Mouse (Mus musculus): ENCODE data around the gene Mblac1.

The Mblac1 gene

DNA sequence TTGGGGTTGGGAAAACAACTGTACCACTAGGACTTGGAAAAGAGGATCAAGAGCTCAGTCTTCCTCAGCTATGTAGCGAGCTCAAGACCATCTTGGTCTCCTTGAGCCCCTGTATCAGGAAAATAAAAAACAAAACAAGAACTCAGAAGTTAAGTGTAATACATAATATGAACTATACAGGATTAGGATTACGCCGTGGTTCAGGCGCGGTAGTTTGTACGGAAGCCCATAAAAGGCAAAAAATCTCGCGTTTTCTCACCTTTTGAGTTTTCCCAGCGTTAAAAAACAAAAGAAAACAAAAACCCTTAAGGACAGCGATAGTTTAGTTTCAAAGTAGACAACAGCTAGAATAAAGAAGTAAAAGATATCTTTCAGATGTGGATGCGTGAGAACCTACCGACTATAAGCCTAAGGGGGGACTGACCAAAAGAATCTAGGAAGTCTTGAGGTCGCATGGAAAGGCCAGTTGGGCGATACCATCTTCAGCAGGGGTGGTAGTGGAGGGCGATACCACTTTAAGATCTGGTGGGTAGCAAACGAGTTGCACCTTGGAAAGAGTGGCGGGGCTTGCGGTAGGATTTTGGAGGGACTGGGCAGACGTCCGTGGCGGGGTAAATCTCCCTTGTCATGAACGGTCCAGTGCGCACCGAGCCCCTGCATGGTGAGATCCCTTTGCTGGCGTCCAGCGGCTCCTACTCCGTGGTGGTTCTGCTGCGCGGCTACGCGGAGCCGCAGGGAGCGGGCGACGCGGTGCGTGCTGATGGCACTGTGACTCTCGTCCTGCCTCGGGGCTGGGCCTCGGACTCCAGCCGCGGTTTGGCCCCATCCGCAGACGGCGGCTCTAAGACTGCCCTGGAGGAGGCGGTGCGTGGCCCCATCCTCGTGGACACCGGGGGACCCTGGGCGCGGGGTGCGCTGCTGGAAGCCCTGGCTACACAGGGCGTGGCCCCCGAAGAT lies at the start of gene Mblac1:
Mblac1 (plus strand) TSS at position 544 of the 957 bp plus-strand sequence.
- peak; percentile 73 to 86 for DNase-seq (ENCODE audit: low spot score in 2 of 2)

DNA sequence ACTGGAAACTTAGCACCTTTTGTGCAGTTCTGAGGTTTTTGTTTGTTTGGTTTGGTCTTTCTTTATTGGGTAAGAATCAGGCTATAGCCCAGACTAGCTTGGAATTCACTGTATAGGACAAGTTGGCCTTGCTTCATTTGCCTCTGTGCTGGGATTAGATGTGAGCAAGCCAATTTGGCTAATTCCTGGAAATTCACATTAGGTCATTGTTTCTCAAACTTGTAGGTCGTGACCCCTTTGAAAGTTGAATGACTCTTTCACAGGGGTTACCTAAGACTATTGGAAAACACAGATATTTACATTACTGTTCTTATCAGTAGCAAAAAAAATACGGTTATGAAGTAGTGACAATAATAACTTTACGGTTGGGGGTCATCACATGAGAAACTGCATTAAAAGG lies 39.7 kb upstream of the Mblac1 start:
- DNase-seq (ENCODE audit: low spot score in 2 of 2), result no peak

DNA sequence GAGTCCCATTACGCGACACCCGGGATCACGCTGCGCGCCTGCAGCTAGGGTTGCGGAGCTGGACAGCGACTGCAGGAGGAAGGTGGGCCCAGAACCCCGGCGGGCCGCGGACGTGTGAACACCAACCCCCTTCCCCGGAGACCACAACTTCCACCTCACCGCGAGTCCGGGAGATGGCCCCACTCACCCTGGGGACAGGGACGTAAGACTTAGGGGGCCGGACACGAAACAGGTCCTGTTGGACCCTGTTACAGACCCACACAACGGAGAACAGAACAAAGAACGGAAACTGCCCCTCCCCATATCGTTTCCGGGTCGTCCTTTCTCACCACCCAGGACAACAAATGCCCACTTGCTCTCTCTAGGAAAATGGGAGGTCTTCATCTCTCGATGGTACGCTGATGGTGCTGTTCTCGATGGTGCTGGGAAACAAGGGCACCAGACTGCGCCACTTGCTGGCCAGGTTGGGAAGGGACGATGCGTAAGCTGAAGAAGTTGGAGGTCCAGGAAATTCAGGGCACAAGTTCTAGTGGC lies 38.6 kb upstream of the Mblac1 start, which contains the start of gene Zfp113:
Zfp113 (minus strand) TSS at position 302 of the 534 bp plus-strand sequence.
- DNase-seq (ENCODE audit: low spot score in 2 of 2), result peak; percentile 56 to 83

DNA sequence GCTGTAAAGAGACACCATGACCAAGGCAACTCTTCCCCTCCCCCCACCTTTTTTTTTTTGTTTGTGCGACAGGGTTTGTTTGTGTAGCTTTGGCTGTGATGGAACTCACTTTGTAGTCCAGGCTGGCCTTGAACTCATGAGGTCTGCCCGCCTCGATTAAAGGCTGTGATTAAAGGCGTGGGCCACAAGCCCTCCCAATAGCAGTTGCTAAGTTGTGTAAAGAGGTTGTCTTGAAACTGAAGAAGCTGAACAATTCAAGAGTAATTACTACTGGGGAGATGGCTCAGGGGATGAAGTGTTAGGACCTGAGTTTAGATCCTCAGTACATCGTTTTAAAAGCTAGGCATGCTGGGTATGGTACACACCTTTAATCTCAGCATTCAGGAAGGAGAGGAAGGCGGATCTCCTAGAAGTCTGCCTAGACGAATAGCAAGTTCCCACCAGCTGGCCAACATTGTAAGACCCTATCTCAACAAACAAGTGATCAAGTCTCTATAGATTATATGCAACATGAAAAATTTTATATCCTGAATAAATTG lies 33.8 kb upstream of the Mblac1 start:
- no peak for DNase-seq (ENCODE audit: low spot score in 2 of 2)

DNA sequence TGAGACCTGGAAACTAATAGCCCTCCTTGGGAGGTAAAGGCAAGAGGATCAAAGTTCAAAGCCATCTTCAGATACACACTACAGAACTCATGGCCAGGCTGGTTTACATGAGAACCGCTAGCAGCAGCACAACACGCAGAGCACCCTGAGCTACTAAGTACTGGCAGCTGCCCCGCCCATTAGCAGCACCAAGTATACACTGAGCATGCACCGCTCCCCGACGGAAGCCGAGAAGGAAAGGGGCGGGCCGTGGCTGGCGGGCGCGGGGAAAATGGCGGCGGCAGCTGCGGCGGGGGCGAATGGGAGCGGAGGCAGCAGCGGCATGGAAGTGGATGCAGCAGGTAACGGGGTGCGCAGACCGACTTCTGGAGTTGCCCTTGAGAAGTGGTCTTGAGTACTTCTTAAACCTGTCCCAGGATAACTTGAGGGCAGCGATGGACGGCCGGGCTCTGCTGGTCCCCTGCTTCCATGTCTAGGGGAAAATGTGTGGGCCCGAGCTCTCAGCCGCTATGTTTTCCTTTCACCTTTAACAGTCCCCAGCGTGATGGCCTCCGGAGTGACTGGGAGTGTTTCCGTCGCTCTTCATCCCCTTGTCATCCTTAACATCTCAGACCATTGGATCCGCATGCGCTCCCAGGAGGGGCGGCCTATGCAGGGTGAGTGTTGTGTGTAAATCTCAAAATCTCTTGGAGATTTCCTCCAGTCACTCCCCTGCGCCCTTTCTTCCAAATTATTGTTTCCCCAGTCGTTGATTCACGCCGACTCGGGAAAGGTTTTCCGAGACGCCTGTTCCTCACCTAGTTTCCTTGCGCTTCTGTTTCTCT lies 33.1 kb upstream of the Mblac1 start, which contains the start of gene Cops6:
Cops6 (plus strand) TSS at position 230 of the 824 bp plus-strand sequence.
- DNase-seq (ENCODE audit: low spot score in 2 of 2), result peak; percentile 88 to 91

DNA sequence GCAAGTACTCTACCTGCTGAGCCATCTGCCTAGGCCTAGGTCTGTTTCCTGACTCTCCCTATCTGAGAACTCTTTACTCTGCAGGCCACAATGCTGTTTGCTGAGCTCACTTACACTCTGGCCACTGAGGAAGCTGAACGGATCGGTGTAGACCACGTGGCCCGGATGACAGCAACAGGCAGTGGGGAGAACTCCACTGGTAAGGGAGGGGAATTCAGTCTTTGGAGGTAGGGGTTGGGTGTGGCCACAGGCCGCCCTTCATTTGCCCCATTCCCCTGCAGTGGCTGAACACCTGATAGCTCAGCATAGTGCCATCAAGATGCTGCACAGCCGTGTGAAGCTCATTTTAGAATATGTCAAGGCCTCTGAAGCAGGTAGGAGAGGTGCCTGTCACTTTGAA lies 31.1 kb upstream of the Mblac1 start:
- no peak for DNase-seq (ENCODE audit: low spot score in 2 of 2)

DNA sequence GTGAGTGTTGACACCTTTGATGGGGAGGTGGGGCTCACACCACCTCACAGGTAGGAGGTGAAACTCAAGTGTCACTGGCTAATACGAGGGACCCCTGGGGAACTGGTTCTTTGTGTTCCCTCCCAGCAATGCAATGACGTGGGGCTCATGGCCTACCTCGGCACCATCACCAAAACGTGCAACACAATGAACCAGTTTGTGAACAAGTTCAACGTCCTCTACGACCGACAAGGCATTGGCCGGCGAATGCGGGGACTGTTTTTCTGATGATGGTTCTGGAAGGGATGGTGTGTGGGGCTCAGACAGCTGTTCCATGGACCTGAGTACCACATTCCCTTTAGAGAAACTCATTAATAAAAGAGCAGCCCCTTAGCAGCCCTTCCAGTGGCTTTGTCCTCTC lies 30.5 kb upstream of the Mblac1 start:
- DNase-seq (ENCODE audit: low spot score in 2 of 2), result no peak

DNA sequence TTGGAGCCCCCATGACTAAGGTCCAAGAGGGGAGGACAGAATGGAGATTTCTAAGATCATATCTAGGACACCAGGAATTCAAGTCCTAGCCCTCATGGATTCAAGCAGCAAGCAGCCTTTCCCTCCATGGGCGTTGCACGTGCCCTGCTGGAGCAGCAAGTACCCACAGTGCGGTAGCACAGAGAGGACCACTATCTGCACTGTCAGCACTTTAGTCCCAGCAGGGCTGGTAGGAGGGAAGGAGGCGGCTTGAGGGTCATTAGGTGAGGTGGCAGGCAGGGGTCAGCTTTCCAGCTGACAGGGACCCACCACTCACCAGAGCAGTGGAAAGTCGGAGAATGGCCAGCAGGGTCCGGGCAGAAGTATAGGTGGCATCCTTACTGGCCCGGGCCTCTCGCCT lies 28.5 kb upstream of the Mblac1 start:
- DNase-seq (ENCODE audit: low spot score in 2 of 2), result no peak

DNA sequence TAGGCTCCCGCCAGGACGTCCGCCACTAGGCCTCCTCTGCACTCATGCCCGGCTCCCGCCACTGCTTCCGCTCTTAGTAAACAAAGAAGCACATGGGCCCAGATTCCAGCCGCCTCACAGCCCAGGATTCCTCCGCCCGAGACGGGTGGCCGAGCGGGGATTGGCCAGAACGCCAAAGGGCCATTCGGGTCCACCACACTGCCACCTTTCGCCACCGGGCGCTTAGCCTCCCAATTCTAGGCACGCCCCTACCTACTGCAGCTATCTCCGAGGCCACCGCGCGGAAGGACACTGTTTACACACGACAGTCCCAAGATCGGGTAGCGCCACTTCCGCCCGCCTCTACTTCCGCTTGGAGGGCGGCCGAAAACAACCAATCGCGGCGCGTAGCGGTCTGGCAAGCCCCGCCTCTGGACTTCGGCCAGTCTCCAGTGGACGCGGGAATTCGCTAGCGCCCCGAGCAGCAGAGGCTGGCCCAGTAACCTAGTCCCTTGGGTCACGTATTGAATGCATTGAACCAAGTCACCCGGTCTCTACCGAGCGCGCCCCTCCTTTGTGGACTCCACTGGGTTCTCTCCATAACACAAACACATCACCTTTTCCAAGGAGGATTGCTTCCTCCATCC lies 23.1 kb upstream of the Mblac1 start:
- peak; percentile 89 to 91 for DNase-seq (ENCODE audit: low spot score in 2 of 2)

DNA sequence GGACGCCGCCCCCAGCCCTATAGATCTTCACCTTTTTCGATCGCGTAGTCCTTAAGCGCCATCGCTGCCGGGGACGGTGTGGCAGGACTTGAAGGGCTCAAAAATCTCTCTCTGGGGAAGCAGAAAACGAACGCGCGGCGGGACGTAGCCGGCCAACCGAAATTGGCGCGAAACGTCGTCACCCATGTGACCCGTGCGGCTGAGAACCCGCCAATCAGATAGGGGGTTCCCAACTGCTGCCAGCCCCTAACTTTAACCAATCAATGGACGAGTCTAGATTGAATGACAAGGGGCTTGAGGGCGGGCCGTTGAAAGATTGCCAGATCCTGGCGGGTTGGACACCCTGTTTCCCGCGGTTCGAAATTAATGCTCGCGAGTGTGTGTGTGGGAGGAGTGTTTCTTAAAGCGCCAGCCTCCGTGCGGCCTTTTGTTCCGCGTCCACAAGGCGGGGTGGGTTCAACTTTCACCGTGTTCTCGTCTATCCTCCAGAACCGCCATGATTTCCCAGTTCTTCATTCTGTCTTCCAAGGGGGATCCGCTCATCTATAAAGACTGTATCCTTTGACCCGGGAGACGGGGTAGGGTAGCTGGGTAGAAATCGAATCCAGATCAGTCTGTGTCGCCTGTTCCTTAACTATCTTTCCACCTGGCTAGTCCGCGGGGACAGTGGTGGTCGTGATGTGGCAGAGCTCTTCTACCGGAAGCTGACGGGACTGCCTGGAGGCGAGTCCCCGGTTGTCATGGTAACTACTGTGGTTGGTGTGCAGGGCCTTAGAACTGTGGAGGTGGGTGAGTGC lies 22.2 kb upstream of the Mblac1 start, which contains the start of the genes Ap4m1 and Mcm7:
Ap4m1 (plus strand) TSS at position 308 of the 797 bp plus-strand sequence.
Mcm7 (minus strand) TSS at position 728 of the 797 bp plus-strand sequence.
- peak; percentile 94 to 97 for DNase-seq (ENCODE audit: low spot score in 2 of 2)

DNA sequence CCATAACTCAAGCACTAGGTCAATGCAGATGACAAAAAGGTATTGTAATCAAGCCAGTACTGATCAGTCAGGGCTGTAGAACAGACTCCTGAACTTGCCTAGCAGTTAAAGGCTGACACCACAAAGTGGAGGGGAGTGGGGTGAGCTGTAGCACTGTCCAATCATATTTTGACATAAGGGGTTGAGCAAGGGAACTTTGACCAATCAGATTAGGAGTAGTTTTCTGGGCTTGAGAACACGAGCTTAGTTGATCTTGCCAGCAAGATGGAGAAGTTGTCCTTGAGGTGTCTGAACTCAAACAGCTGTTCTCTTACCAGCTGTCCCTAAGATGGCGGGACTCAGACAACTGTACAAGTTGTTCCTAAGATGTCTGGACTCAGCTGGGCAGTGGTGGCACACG lies 20.9 kb upstream of the Mblac1 start:
- DNase-seq (ENCODE audit: low spot score in 2 of 2), result no peak

DNA sequence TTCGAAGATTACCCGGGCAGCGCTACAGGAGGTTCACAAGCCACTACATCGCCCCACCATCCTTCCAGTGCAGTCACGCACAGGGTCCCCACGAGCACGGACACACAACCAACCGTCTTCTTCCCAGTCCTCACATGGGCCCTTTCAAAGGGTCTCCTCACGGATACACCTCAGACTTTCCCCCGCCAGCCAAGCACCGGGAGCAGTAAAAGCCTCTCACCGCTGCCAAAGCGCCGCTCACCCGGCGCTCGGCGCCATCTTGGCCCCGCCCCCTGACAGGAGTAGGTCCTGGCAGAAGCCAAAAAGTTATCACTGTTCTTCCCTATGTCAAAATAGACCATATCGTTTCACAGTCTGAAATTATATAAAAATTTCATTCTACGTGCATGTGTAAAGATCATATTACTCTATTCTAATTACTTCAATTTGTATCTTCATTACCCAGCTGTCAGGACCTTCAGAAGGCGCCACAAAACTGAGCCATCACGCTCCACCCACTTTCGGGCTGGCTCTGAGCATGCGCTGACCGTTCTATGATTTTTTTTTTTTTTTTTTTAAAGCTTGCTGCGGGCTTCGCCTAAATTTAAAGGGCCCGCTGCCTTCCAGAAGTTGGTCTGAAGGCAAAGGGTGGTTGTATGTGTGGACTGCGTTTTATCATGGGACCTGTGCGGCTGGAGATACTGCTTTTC lies 7.0 kb upstream of the Mblac1 start, which contains the start of the genes Taf6 and Cnpy4:
Taf6 (minus strand) TSS at position 502 of the 689 bp plus-strand sequence.
Cnpy4 (plus strand) TSS at position 536 of the 689 bp plus-strand sequence.
- peak; percentile 57 to 65 for DNase-seq (ENCODE audit: low spot score in 2 of 2)

DNA sequence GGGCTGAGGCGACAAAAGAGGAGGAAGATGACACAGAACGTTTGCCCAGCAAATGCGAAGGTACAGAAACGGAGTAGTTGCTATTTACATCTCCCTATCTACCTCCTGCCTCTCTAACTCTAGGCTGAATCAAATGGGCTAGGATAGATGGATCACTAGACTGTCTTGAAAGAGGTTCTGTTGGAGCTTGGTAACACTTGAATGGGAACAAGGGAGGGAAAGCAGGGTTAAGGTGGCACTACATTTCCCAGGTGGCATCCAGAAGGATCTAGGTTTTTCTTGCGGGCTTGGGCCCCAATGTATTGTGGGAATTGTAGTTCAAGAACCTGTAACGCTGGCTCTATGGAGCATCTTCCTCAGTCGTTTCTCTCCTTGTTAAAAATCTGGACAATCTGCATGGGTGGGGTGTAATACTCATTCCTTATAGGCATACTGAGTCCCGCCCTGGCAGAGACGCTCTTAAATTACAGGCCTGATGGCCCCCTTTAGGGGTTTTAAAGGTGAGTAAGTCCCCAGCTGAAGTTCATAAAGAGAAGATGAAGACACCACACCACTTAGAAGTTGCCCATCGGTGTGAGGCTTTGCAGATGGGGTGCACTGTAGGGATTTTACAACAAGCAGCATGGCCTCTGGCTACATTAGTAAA lies 6.3 kb upstream of the Mblac1 start:
- DNase-seq (ENCODE audit: low spot score in 2 of 2), result peak in 1 of 2 experiments; percentile 62

DNA sequence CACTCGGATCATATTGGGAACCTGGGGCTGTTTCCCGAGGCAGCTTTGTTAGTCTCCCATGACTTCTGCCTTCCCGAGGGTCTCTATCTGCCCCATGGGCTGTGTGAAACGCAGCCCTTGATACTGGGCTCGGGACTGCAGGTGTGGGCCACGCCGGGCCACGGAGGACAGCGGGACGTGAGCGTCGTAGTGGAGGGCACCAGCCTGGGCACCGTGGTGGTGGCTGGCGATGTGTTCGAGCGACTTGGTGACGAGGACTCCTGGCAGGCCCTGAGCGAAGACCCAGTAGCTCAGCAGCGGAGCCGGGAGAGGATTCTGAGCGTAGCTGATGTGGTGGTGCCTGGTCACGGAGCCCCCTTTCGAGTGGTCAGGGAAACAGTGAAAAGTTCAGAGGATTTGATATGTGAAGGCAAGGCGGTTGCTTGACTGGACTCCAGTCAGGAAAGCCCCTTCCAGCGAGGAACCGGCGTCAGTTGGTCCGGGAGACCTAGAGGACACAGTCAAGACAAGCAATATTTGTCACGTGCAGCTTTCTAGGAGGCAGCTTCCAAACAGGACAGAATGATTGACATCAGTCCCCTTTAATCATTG lies 736 bp downstream of the Mblac1 start:
- peak in 1 of 2 experiments; percentile 33 for DNase-seq (ENCODE audit: low spot score in 2 of 2)

DNA sequence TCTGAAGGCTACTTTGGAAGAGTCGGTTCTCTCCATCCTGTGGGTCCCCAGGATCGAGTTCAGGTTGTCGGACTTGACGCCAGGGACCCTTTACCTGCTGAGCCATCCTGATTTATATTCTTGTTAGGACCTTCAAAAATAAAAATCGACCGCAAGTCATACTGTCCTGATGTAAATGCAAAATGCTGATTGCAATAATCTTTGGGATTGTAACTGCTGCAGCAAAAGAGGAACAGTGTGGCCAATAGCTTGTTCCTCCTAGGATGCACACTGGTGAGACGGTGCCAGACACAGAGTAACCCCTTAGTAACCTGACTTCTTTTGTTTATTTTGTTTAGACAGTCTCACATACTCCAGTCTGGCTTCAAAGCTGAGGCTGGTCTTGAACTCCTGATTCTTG lies 1.3 kb downstream of the Mblac1 start:
- no peak for DNase-seq (ENCODE audit: low spot score in 2 of 2)

DNA sequence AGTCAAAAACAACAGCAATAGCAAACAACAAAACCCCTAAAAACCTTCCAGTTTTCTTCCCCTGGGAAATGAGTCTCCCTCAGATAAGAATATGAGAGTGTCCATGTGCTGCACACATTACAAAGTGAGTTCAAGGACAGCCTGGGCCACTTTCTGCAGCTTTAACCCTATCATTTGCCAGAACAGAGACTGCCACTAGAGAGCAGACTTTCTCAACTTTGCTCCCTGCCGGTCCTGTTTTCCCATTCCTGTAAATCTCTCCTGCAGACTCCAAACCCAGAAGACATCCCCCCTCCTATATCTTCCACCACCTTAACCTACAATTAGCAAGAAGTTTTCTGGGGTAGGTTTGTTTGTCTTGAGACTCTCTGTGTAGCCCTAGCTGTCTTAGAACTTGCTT lies 5.5 kb downstream of the Mblac1 start:
- DNase-seq (ENCODE audit: low spot score in 2 of 2), result no peak

DNA sequence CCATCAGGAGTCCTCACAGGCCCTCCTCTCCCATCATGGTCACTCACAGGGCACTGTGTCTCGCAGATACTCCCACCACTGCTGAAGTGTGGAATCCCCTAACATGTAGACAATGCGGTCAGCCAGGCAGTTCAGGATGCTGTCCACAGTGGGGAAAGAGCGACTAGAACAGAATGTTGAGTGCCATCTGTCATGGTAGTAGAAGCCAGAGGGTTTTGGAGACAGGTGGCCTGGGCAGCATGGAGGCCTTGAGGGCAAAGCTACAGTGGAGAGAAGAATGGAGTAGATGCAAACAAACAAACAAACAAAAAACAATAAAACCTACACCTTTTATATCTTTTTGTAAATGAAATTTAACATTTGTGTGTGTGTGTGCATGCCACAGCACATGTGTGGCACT lies 8.0 kb downstream of the Mblac1 start:
- DNase-seq (ENCODE audit: low spot score in 2 of 2), result no peak

DNA sequence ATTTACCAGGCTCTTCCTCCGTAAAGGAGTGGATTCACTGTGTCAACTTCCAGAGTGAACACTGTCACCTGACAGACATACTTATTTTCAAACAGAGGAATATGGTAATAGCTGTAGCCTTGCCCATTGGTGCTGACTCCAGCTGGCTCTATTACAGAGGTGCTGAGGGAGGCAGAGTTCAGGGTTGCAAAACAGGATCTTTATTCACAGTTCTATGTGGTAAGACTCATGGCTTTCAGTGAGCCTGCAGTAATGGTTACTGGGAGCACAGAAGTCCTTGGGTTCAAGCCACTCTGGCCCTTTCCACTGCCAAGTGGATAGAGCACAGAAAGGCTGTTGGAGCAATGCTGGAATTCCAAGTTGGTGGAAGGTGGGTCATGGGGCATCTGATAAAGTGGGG lies 13.1 kb downstream of the Mblac1 start:
- no peak for DNase-seq (ENCODE audit: low spot score in 2 of 2)

DNA sequence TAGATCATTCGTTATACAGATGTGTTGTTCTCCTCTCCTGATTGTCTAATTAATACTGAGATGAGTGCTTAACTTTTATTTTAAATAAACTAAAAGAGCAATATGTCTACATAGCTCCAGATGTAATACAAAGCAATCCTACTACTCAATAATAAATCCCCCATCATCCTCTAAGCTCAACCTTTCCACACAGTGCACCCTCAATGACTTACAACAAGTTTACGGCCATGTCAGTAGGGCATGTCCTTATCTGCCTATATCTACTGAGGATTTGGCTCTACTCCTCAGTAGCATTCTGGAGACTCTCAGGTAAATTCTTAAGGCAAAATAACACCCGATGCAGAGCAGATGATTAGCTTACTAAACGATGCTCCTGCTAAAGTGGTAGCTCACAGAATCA lies 13.8 kb downstream of the Mblac1 start:
- no peak for DNase-seq (ENCODE audit: low spot score in 2 of 2)

Measured in frontal cortex, postnatal 25 days (tissue).